Mouse (Mus musculus) central nervous system, embryonic 18 days (tissue): ENCODE data around the gene Eci3. TPM values are rescaled to one million over a fixed set of nuclear protein-coding genes. Genes with fewer than 3 reads are reported as not detected.

Source experiments
- polyA plus RNA-seq: library from polyadenylated mRNA; depleted of rRNA; stranded (reverse); fragments of >200 nt; gene quantifications from 2 replicates; pipeline ENCODE4 v1.2.3, GENCODE M21; 2012; rRNA removed

The Eci3 gene
- 0.16 and 0.21 TPM in 2 replicates for polyA plus RNA-seq

DNA sequence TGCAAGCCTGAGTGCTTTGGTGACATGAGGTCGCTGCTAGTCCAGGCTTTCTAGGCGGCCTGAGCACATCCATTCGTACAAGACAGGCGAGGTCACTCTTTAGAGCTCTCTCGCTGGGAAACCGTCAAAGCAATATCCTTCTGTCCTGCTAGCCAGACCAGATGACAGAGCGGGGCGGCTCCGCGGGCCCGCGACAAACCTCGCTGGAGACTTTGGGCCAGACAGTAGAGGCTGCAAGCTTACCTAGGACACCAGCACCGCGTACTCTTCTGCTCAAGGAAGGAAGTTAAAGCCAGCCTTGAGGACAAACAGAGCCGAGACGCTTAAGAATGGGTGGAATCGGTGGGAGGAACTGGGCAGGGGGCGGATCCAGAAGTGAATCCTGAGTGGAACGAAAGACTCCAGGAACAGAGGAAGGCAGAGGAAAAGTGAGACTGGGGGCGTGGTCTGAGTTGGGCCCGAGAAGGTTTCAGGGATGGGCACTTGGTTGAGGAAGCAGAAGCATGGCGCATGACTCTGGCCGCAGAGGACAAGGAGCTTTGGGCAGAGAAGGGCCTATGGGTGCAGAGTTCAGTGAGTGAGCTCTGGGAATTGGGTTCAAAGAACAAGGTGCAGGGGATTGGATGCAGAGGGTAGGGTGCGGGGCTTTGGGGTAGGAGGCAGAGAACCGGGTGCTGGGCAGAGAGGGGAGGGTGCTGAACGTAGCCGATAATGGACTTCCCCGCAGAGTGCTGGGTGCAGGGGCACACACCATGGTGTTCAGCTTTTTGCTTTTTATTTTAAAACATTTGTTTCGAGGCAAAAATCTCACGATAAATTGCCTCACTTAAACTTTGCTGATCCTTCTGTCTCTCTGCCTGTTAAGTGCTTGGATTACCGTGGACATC, at the start of gene Eci3:
Gene Eci3 (minus strand): TSS at position 300 of the 887 bp plus-strand sequence.

DNA sequence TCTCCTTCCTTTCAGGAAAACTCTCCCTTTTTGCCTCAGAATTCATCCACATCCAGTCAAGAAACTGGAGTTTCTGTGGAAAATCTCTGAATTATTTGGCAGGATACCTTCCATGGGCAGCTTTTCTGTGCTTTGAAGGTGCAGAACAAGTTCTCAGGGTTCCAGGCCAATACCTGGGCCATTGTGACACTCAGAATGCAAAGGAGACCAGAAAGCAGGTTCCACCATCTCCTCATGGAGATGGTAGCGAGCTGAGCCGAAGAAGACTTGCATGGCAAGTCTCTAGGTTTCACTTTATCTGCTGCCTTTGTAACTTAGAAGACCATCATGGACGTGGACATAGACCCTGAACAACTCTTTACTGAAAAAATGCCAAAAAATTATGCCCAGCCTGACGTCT, 39.4 kb downstream of the Eci3 start, which contains the start of the genes Fam217a and 4933417A18Rik:
Gene Fam217a (minus strand): TSS at position 101 of the 400 bp plus-strand sequence.
Gene 4933417A18Rik (plus strand): TSS at position 200 of the 400 bp plus-strand sequence.

Other genes with a start within 250 kb of the Eci3 start
- gene Fam50b, start 229.0 kb downstream of the Eci3 start, polyA plus RNA-seq = 0.09 and 0.10 TPM in 2 replicates
- gene Prpf4b, start 88.5 kb downstream of the Eci3 start, polyA plus RNA-seq = 121 and 132 TPM in 2 replicates
- gene Fam217a, start 39.5 kb downstream of the Eci3 start, polyA plus RNA-seq = 1.0 and 1.3 TPM in 2 replicates
- not detected in 2 replicates for gene 4933417A18Rik, start 39.4 kb downstream of the Eci3 start, polyA plus RNA-seq
- gene Eci2, start 63.3 kb upstream of the Eci3 start, polyA plus RNA-seq = 71.0 and 78.0 TPM in 2 replicates